Mouse (Mus musculus) stomach, embryonic 16.5 days (tissue): ENCODE results near the gene Mrpl1. TPM values are rescaled to one million over a fixed set of nuclear protein-coding genes. Genes with fewer than 3 reads are reported as not detected.

Experiments
- ATAC-seq: fragments of 200-750 bp; cut with Nextera tagmentation; 2 replicates; pipeline ENCODE4 v1.8.0; 2017; ENCODE audit warnings: moderate number of reproducible peaks, moderate TSS enrichment; ENCODE audit not compliant: insufficient read depth, low FRiP score
- H3K27ac ChIP-seq: fragments of 300-500 bp; sonication (generic); 2 replicates; pipeline ENCODE4 v1.5.1; 2014; ENCODE audit warnings: low read length
- H3K27me3 ChIP-seq: fragments of 300-500 bp; sonication (generic); 2 replicates; pipeline ENCODE4 v1.6.1; 2014; ENCODE audit warnings: low read length, control low read depth, mixed read lengths; ENCODE audit not compliant: control insufficient read depth, insufficient read depth
- H3K36me3 ChIP-seq: fragments of 300-500 bp; sonication (generic); 2 replicates; pipeline ENCODE4 v1.6.1; 2014; ENCODE audit warnings: low read length; ENCODE audit not compliant: control insufficient read depth, insufficient read depth
- H3K4me1 ChIP-seq: fragments of 300-500 bp; sonication (generic); 2 replicates; pipeline ENCODE4 v1.6.1; 2014; ENCODE audit warnings: low read length, control low read depth, mixed read lengths; ENCODE audit not compliant: control insufficient read depth, insufficient read depth
- H3K4me2 ChIP-seq: fragments of 300-500 bp; sonication (generic); 2 replicates; pipeline ENCODE4 v1.6.1; 2014; ENCODE audit warnings: low read depth, low read length, mixed read lengths
- H3K4me3 ChIP-seq: fragments of 300-500 bp; sonication (generic); replicated peaks from 2 replicates; pipeline ENCODE4 v1.5.1; 2014; ENCODE audit warnings: mild to moderate bottlenecking, low read length
- H3K9ac ChIP-seq: fragments of 300-500 bp; sonication (generic); 2 replicates; pipeline ENCODE4 v1.6.1; 2014; ENCODE audit warnings: low read length
- H3K9me3 ChIP-seq: fragments of 300-500 bp; sonication (generic); replicated peaks from 2 replicates; pipeline ENCODE4 v1.6.1; 2016; ENCODE audit warnings: low read length, control low read depth; ENCODE audit not compliant: control insufficient read depth
- WGBS: fragments of 180-500 bp; shearing (Covaris S2); extraction: QIAGEN DNeasy Blood & Tissue Kit; methylation state at CpG from one replicate; pipeline ENCODE4 v1.1.7; 2014; 5-methylcytosine and 5-hydroxymethylcytosine counted together
- polyA plus RNA-seq: library from polyadenylated mRNA; unstranded; fragments of >200 nt; fragmentation: Nextera tagmentation; extraction: Ambion mirVana; gene quantifications from 2 replicates; pipeline ENCODE4 v1.2.1, GENCODE M21; 2015

The Mrpl1 gene
- polyA plus RNA-seq, 1 experiment from 2014 or later, result 23.2 TPM

DNA sequence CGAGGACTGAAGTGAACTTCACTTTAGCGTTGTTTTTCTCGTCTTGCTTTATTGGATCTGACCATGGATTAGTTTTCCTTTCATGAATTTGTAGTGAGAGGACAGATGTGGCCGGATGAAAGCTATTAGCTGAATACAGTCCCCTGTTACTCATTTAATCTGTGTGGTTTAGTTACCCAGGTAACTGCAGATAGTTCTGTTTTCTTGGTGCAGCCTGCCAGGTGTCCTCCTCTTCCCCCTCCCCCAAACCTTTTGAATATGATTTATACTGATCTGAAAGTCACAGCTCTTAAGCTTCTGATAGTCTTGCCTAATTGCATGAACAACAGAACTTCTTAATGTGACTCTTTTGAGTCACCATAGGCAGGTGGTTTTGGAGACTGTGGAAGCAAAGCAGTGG is 10.2 kb downstream of the Mrpl1 start:
- no peaks in the 10 kb centered on the region for H3K27me3 ChIP-seq
- no peak overlapping the region for H3K9ac ChIP-seq
- no peaks in the 10 kb centered on the region for H3K36me3 ChIP-seq
- H3K27ac ChIP-seq, result no peak overlapping the region
- H3K4me1 ChIP-seq, result peaks cover 13% of the 10 kb centered on the region; the same call in 1 of the 2 replicates
- 63% methylated on average over 4 of the region's 4 CpGs for WGBS
- ATAC-seq, result no peak
- no peak overlapping the region for H3K4me2 ChIP-seq
- no peak overlapping the region for H3K4me3 ChIP-seq
- H3K9me3 ChIP-seq, result no peaks in the 10 kb centered on the region

DNA sequence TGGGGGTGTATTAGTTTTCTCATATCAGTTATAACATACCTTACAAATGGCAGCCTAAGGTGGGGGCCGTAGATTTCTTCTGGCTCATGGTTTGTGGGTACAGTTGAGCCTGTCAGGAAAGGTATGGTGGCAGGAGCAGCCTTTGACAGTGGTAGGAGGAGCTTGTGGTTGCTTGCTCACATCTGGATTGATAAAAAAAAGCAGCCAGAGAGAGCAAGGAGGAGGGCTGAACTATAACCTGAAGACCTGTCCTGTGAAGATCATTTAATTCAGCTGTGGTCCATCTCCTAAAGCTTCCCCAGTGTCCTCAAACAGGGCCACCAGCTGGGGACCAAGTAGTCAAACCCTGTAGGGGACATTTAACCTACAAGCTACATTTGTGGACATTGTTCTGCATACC is 12.0 kb downstream of the Mrpl1 start:
- Histone ChIP-seq H3K27ac (0 out of 2 replicates have a peak overlapping the region, but pooled peaks have one; percentile 12), H3K36me3 (no peaks in the 10 kb centered on the region), H3K4me2 (no peak overlapping the region), H3K4me1 (peaks cover 13% of the 10 kb centered on the region; the same call in 1 of the 2 replicates), H3K9ac (no peak overlapping the region), H3K4me3 (no peak overlapping the region), H3K27me3 (no peaks in the 10 kb centered on the region), H3K9me3 (no peaks in the 10 kb centered on the region)
- no peak for ATAC-seq
- 73% methylated on average over 1 of the region's 1 CpGs for WGBS

DNA sequence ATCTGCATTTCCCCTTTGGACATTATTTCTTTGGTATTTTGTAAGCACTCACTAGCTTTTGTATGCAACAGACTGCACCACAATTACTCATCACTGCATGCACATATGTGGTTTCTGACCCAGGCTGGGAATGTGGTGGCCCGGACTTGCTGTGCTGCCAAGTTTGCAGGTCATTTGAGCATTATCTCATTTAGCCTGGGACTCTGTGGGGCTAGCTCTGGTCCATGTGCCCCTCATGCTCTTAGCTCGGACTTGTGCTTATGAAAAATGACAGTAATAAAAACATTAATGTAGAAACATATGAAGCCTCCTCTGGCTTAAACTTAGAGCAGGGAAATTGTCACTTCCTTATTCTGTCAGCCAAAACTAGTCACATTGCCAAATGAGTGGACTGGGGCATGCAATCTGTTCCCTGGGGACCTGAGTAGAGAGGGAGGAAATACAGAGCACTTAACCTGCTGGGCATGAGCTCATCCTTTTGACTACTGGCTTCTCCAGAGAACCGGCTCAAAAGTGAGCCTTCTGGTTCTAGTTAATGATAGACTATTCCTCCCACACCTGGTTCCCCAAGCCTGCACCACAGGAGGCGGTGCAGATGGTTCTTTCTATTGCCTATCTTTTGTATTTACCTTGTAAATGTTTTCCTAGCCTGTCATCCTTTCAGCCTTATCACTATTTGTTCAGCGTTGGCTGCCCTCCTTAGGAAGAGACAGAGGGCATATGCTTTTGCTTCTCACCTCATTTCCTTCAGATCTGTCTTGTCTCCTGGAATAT is 12.7 kb downstream of the Mrpl1 start:
- H3K27ac ChIP-seq, result peak overlapping the region; percentile 56
- H3K9ac ChIP-seq, result 0 out of 2 replicates have a peak overlapping the region, but pooled peaks have one; percentile 19
- WGBS, result 42% methylated on average over 5 of the region's 5 CpGs
- no peaks in the 10 kb centered on the region for H3K9me3 ChIP-seq
- H3K36me3 ChIP-seq, result no peaks in the 10 kb centered on the region
- ATAC-seq, result peak; percentile 85
- peaks cover 13% of the 10 kb centered on the region; the same call in 1 of the 2 replicates for H3K4me1 ChIP-seq
- no peak overlapping the region for H3K4me3 ChIP-seq
- no peaks in the 10 kb centered on the region for H3K27me3 ChIP-seq
- no peak overlapping the region for H3K4me2 ChIP-seq

DNA sequence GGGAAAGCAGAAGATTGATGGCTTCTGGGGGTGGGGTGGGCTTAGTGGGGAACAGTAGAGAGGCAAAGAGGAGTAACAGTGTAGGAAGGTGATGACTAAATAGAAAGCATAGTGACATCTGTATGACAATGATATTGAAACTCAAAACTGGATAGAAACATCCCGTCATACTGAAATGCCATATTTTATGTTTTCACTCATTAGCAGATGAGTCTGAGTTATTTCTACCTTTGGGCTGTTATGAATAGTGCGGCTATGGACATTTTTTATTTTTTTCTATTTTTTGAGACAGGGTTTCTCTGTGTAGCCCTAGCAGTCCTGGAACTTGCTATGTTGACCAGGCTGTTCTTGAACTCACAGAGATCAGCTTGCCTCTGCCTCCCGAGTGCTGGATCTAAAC is 13.7 kb downstream of the Mrpl1 start:
- Histone ChIP-seq H3K4me1 (peaks cover 13% of the 10 kb centered on the region; the same call in 1 of the 2 replicates), H3K4me3 (no peak overlapping the region), H3K9me3 (no peaks in the 10 kb centered on the region), H3K27me3 (no peaks in the 10 kb centered on the region), H3K36me3 (no peaks in the 10 kb centered on the region), H3K9ac (no peak overlapping the region), H3K27ac (no peak overlapping the region), H3K4me2 (no peak overlapping the region)
- ATAC-seq, result no peak
- WGBS, result 90% methylated on average over 3 of the region's 3 CpGs

GRCm38 (mm10) chr5:96226490-96226889 is 17.2 kb downstream of the Mrpl1 start:
- no peak overlapping the region for H3K27ac ChIP-seq
- peaks cover 5% of the 10 kb centered on the region; the same call in 1 of the 2 replicates for H3K4me1 ChIP-seq
- H3K27me3 ChIP-seq, result no peaks in the 10 kb centered on the region
- H3K4me3 ChIP-seq, result no peak overlapping the region
- H3K4me2 ChIP-seq, result no peak overlapping the region
- ATAC-seq, result no peak
- H3K9ac ChIP-seq, result no peak overlapping the region
- H3K36me3 ChIP-seq, result no peaks in the 10 kb centered on the region
- no peaks in the 10 kb centered on the region for H3K9me3 ChIP-seq
- 91% methylated on average over 8 of the region's 8 CpGs for WGBS

- Histone ChIP-seq H3K27ac (peak overlapping the region; percentile 64), H3K9ac (no peak overlapping the region), H3K4me2 (no peak overlapping the region), H3K4me1 (no peaks in the 10 kb centered on the region), H3K9me3 (no peaks in the 10 kb centered on the region), H3K27me3 (no peaks in the 10 kb centered on the region), H3K4me3 (no peak overlapping the region), H3K36me3 (no peaks in the 10 kb centered on the region)
- WGBS, result 85% methylated on average over 2 of the region's 2 CpGs
- no peak for ATAC-seq
Observed at GRCm38 (mm10) chr5:96228967-96229366, 19.7 kb downstream of the Mrpl1 start.

GRCm38 (mm10) chr5:96238797-96239196 is 29.5 kb downstream of the Mrpl1 start:
- Histone ChIP-seq H3K4me1 (no peaks in the 10 kb centered on the region), H3K4me2 (no peak overlapping the region), H3K27me3 (no peaks in the 10 kb centered on the region), H3K9me3 (no peaks in the 10 kb centered on the region), H3K36me3 (peaks cover 10% of the 10 kb centered on the region), H3K9ac (no peak overlapping the region), H3K4me3 (no peak overlapping the region), H3K27ac (no peak overlapping the region)
- WGBS, result 91% methylated on average over 5 of the region's 5 CpGs
- ATAC-seq, result no peak

DNA sequence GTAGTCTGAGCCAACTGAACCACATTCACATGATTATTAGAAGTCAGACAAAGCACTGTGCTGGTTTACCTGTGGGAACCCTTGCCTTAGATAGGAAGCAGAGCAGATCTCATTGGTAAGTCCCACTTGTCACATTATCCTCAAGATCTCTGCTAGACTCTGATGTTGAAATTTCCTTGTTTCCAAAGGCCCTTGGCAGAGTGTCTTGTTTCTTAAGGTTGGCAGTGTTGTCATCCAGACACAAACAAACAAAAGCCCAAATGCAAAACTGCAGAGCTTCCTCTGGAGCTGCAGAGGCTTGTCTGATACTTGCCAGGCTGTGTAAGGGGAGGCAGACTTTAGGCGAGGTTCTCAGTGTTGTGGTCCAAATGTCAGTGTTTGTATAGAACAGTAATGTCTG is 31.6 kb downstream of the Mrpl1 start:
- Histone ChIP-seq H3K9me3 (no peaks in the 10 kb centered on the region), H3K27ac (no peak overlapping the region), H3K4me1 (no peaks in the 10 kb centered on the region), H3K27me3 (no peaks in the 10 kb centered on the region), H3K36me3 (peaks cover 10% of the 10 kb centered on the region), H3K4me3 (no peak overlapping the region), H3K4me2 (no peak overlapping the region), H3K9ac (no peak overlapping the region)
- no peak for ATAC-seq
- WGBS, result 81% methylated on average over 1 of the region's 1 CpGs

DNA sequence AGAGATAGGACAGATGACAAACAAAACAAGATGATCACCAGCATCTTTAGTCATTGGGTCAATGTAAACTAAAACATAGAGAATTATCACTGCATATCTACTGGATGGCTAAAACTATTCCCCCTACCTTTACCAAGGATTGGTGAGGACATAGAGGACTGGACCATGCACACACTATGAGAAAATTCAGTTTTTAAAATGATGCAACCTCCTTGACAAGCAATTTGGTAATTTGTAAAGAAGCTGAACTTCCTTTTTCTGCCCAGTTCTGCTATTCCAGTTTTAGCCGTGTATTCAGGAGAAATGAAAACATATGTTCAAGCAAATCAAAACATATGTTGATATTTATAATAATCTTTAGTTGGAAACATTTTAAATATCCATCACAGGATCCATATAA is 35.2 kb downstream of the Mrpl1 start:
- H3K4me3 ChIP-seq, result no peak overlapping the region
- H3K27me3 ChIP-seq, result no peaks in the 10 kb centered on the region
- no peak overlapping the region for H3K4me2 ChIP-seq
- no peak overlapping the region for H3K27ac ChIP-seq
- no peaks in the 10 kb centered on the region for H3K9me3 ChIP-seq
- H3K9ac ChIP-seq, result no peak overlapping the region
- peaks cover 2% of the 10 kb centered on the region; the same call in 1 of the 2 replicates for H3K36me3 ChIP-seq
- WGBS, result 55% methylated on average over 1 of the region's 1 CpGs
- no peak for ATAC-seq
- no peaks in the 10 kb centered on the region for H3K4me1 ChIP-seq
